In the genomic region with DNA sequence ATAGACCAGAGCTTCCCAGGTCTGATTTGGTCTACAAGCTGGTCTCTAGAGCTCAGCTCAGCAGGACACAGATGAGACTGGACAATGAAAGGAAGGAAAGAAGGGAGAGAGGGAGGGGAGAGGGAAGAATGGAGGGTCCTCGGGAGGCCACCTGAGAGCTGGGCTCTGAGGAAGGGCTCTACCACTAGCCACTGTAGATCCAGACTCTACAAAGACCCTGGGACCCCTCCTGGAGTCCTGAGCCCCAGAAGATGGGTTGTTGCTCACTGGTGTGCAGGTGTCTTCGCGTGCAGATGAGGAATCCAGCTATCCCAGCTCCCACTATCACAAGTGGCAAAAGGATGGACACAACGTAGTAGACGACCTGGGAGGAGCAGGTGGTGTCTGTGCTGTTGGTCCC, we compare ENCODE assay signal across 17 mouse cellular contexts. TPM values are rescaled to one million over a fixed set of nuclear protein-coding genes. Genes with fewer than 3 reads are reported as not detected.
"Had no signal": no experiment of that assay in that cellular context is flagged by ENCODE, and none has a peak within 500 bp of the region (broad histone marks: within the 10 kb centered on the region; RNA-seq: fewer than 3 reads in every experiment).

No protein-coding gene starts in this region.

- H3K9ac ChIP-seq: intestine, embryonic 15.5 days; kidney, embryonic 15.5 days; limb, embryonic 12.5 days; limb, embryonic 15.5 days; midbrain, embryonic 13.5 days had no signal

- DNase-seq: kidney, adult 11 months; kidney, adult 8-10 months; kidney, postnatal 10 days; kidney, postnatal 36 days; left cerebral cortex, postnatal 4 days; lung, adult 2 months; thymus, adult 2 months; thymus, postnatal 14 days had no signal

- H3K36me3 ChIP-seq: intestine, embryonic 15.5 days; kidney, embryonic 15.5 days; limb, embryonic 12.5 days; limb, embryonic 15.5 days; midbrain, embryonic 13.5 days had no signal

- H3K4me1 ChIP-seq: midbrain, embryonic 13.5 days had no signal

- H3K27ac ChIP-seq: intestine, embryonic 15.5 days; kidney, embryonic 15.5 days; limb, embryonic 12.5 days; limb, embryonic 15.5 days; macrophage; midbrain, embryonic 13.5 days; stomach, postnatal 0 days had no signal

- H3K4me2 ChIP-seq: intestine, embryonic 15.5 days; kidney, embryonic 15.5 days; limb, embryonic 12.5 days; limb, embryonic 15.5 days; midbrain, embryonic 13.5 days had no signal

- H3K9me3 ChIP-seq: intestine, embryonic 15.5 days; kidney, embryonic 15.5 days; limb, embryonic 12.5 days; limb, embryonic 15.5 days; midbrain, embryonic 13.5 days had no signal

- H3K4me3 ChIP-seq: intestine, embryonic 15.5 days; kidney, embryonic 15.5 days; limb, embryonic 12.5 days; limb, embryonic 15.5 days; midbrain, embryonic 13.5 days had no signal

- H3K27me3 ChIP-seq: intestine, embryonic 15.5 days; kidney, embryonic 15.5 days; limb, embryonic 12.5 days; limb, embryonic 15.5 days; midbrain, embryonic 13.5 days had no signal

- ATAC-seq: intestine, embryonic 15.5 days; midbrain, embryonic 13.5 days had no signal

RNA-seq across cellular contexts. Expression of a gene that starts 5.4 kb away (rescaled TPM):
- polyA plus RNA-seq: midbrain, postnatal 0 days; neural tube, embryonic 14.5 days had no signal

RNA-seq across cellular contexts. Expression of a gene that starts 37.8 kb away (rescaled TPM):
- polyA plus RNA-seq: lung, adult 2 months; macrophage had no signal

RNA-seq across cellular contexts. Expression of a gene that starts 53.5 kb away (rescaled TPM):
- polyA plus RNA-seq: macrophage; stomach, postnatal 0 days had no signal
